Mouse (Mus musculus) MEL (cell line): ENCODE data around the gene Olfr1258. TPM values are rescaled to one million over a fixed set of nuclear protein-coding genes. Genes with fewer than 3 reads are reported as not detected.

ENCODE experiments used
- DNase-seq: peaks from one replicate; pipeline ENCODE4 v3.0.0; 2011; ENCODE audit warnings: low read depth, low spot score
- H3K27ac ChIP-seq: 2 replicates; pipeline ENCODE4 v1.5.1; 2012; ENCODE audit warnings: low read depth, mild to moderate bottlenecking, control low read depth, low read length, moderate library complexity; ENCODE audit not compliant: control insufficient read depth
- H3K27me3 ChIP-seq, 2 experiments: fragments of 150-350 bp in 1 of 2; sonication (generic) in 1 of 2; 2 replicates each; pipeline ENCODE4 v1.6.1; 2012; ENCODE audit warnings: low read length in 2 of 2, mild to moderate bottlenecking in 2 of 2, improper control_type of control experiment in 1 of 2, moderate library complexity in 1 of 2; ENCODE audit not compliant: insufficient read depth in 2 of 2, control insufficient read depth in 1 of 2
- H3K36me3 ChIP-seq, 2 experiments: 2 replicates each; pipeline ENCODE4 v1.6.1; 2012 to 2014; ENCODE audit warnings: low read length in 2 of 2, improper control_type of control experiment in 1 of 2, inconsistent platforms in 1 of 2, mild to moderate bottlenecking in 1 of 2; ENCODE audit not compliant: insufficient read depth in 2 of 2, control insufficient read depth in 1 of 2
- H3K4me1 ChIP-seq, 2 experiments: fragments of 150-350 bp in 1 of 2; sonication (generic) in 1 of 2; 2 replicates each; pipeline ENCODE4 v1.6.1; 2012; ENCODE audit warnings: low read length in 2 of 2, improper control_type of control experiment in 1 of 2, mild to moderate bottlenecking in 1 of 2; ENCODE audit not compliant: insufficient read depth in 2 of 2, control insufficient read depth in 1 of 2
- H3K4me3 ChIP-seq, 2 experiments: fragments of 150-350 bp in 1 of 2; sonication (generic) in 1 of 2; 2 replicates each; pipeline ENCODE4 v1.5.1; 2012; ENCODE audit warnings: low read depth in 2 of 2, low read length in 2 of 2, mild to moderate bottlenecking in 2 of 2, moderate library complexity in 2 of 2, control low read depth in 1 of 2, improper control_type of control experiment in 1 of 2; ENCODE audit not compliant: control insufficient read depth in 1 of 2, insufficient read depth in 1 of 2
- H3K79me2 ChIP-seq: 2 replicates; pipeline ENCODE4 v1.6.1; 2012; ENCODE audit warnings: mild to moderate bottlenecking, low read length, moderate library complexity; ENCODE audit not compliant: control insufficient read depth, poor library complexity, insufficient read depth
- H3K9ac ChIP-seq: 2 replicates; pipeline ENCODE4 v1.6.1; 2012; ENCODE audit warnings: low read depth, mild to moderate bottlenecking, control low read depth, low read length, moderate library complexity; ENCODE audit not compliant: control insufficient read depth, poor library complexity, severe bottlenecking
- H3K9me3 ChIP-seq: fragments of 150-350 bp; sonication (generic); replicated peaks from 2 replicates; pipeline ENCODE4 v1.6.1; 2012; ENCODE audit warnings: mild to moderate bottlenecking, low read length, improper control_type of control experiment, moderate library complexity; ENCODE audit not compliant: insufficient read depth
- CHD1 ChIP-seq: IDR thresholded peaks from 2 replicates; pipeline ENCODE4 v1.6.1; 2012; ENCODE audit warnings: low read depth, mild to moderate bottlenecking, inconsistent platforms, low read length, improper control_type of control experiment
- CHD2 ChIP-seq: IDR thresholded peaks from 2 replicates; pipeline ENCODE4 v1.6.1; 2011; ENCODE audit warnings: low read length, improper control_type of control experiment
- CTCF ChIP-seq, 3 experiments: IDR thresholded peaks in 2 of 3; conservative IDR thresholded peaks in 1 of 3; 2 replicates each; pipeline ENCODE4 v1.5.1; 2011 to 2012; ENCODE audit warnings: low read length in 3 of 3, low read depth in 2 of 3, mild to moderate bottlenecking in 2 of 3, improper control_type of control experiment in 1 of 3, inconsistent platforms in 1 of 3, mixed read lengths in 1 of 3, moderate library complexity in 1 of 3; ENCODE audit not compliant: control insufficient read depth in 1 of 3, insufficient read depth in 1 of 3, poor library complexity in 1 of 3, severe bottlenecking in 1 of 3
- E2F4 ChIP-seq: IDR thresholded peaks from 2 replicates; pipeline ENCODE4 v1.6.1; 2011; ENCODE audit warnings: low read depth, low read length, improper control_type of control experiment, borderline replicate concordance
- EP300 ChIP-seq, 2 experiments: IDR thresholded peaks; 2 replicates each; pipeline ENCODE4 v1.6.1; 2011; ENCODE audit warnings: improper control_type of control experiment in 2 of 2, low read length in 2 of 2, low read depth in 1 of 2, mild to moderate bottlenecking in 1 of 2
- ETS1 ChIP-seq: IDR thresholded peaks from 2 replicates; pipeline ENCODE4 v1.6.1; 2012; ENCODE audit warnings: low read depth, mild to moderate bottlenecking, inconsistent platforms, low read length, improper control_type of control experiment, moderate library complexity
- GATA1 ChIP-seq: IDR thresholded peaks from 2 replicates; pipeline ENCODE4 v1.6.1; 2011; ENCODE audit warnings: low read depth, low read length, improper control_type of control experiment
- MAFK ChIP-seq: IDR thresholded peaks from 2 replicates; pipeline ENCODE4 v1.6.1; 2011; ENCODE audit warnings: low read depth, mild to moderate bottlenecking, low read length, improper control_type of control experiment, borderline replicate concordance
- MAX ChIP-seq: IDR thresholded peaks from 2 replicates; pipeline ENCODE4 v1.6.1; 2011; ENCODE audit warnings: low read length, improper control_type of control experiment
- MYB ChIP-seq: IDR thresholded peaks from 2 replicates; pipeline ENCODE4 v1.6.1; 2011; ENCODE audit warnings: mild to moderate bottlenecking, low read depth, low read length, improper control_type of control experiment
- NELFE ChIP-seq: IDR thresholded peaks from 2 replicates; pipeline ENCODE4 v1.6.1; 2011; ENCODE audit warnings: low read depth, low read length, improper control_type of control experiment
- NRF1 ChIP-seq: IDR thresholded peaks from 2 replicates; pipeline ENCODE4 v1.6.1; 2014; ENCODE audit warnings: low read depth, mild to moderate bottlenecking, inconsistent platforms, low read length, improper control_type of control experiment, moderate library complexity; ENCODE audit not compliant: poor library complexity, insufficient read depth, severe bottlenecking
- POLR2A ChIP-seq, 2 experiments: IDR thresholded peaks; 2 replicates each; pipeline ENCODE4 v1.6.1; 2011 to 2012; ENCODE audit warnings: low read length in 2 of 2, mild to moderate bottlenecking in 2 of 2, control low read depth in 1 of 2, improper control_type of control experiment in 1 of 2, low read depth in 1 of 2, moderate library complexity in 1 of 2; ENCODE audit not compliant: control insufficient read depth in 1 of 2, insufficient read depth in 1 of 2, poor library complexity in 1 of 2
- POLR2AphosphoS2 ChIP-seq: IDR thresholded peaks from 2 replicates; pipeline ENCODE4 v1.6.1; 2011; ENCODE audit warnings: low read length, improper control_type of control experiment
- RAD21 ChIP-seq: IDR thresholded peaks from 2 replicates; pipeline ENCODE4 v1.6.1; 2011; ENCODE audit warnings: mild to moderate bottlenecking, low read depth, low read length, improper control_type of control experiment
- SMC3 ChIP-seq: IDR thresholded peaks from 2 replicates; pipeline ENCODE4 v1.6.1; 2011; ENCODE audit warnings: low read depth, low read length, improper control_type of control experiment
- TAL1 ChIP-seq: IDR thresholded peaks from 2 replicates; pipeline ENCODE4 v1.6.1; 2012; ENCODE audit warnings: mild to moderate bottlenecking, inconsistent platforms, low read length, moderate library complexity, mixed read lengths
- TBP ChIP-seq: IDR thresholded peaks from 2 replicates; pipeline ENCODE4 v1.8.0; 2011; ENCODE audit warnings: low read depth, low read length, improper control_type of control experiment
- TCF12 ChIP-seq: IDR thresholded peaks from 2 replicates; pipeline ENCODE4 v1.6.1; 2014; ENCODE audit warnings: low read depth, mild to moderate bottlenecking, inconsistent platforms, low read length, improper control_type of control experiment, moderate library complexity
- ZKSCAN1 ChIP-seq: IDR thresholded peaks from 2 replicates; pipeline ENCODE4 v1.6.1; 2012; ENCODE audit warnings: low read depth, mild to moderate bottlenecking, inconsistent platforms, low read length, improper control_type of control experiment, moderate library complexity
- ZNF384 ChIP-seq: IDR thresholded peaks from 2 replicates; pipeline ENCODE4 v1.6.1; 2012; ENCODE audit warnings: low read depth, mild to moderate bottlenecking, inconsistent platforms, low read length, improper control_type of control experiment
- polyA plus RNA-seq, 2 experiments: library from polyadenylated mRNA; stranded (reverse) in 1 of 2; unstranded in 1 of 2; fragments of >175 nt in 1 of 2; fragments of >200 nt in 1 of 2; gene quantifications; 2 replicates each; pipeline versions ENCODE4 v1.2.1 to v1.2.4; 2012; ENCODE audit warnings: low replicate concordance in 2 of 2, low read depth in 1 of 2; ENCODE audit not compliant: insufficient read length in 2 of 2, insufficient read depth in 1 of 2, missing spikeins in 1 of 2
- total RNA-seq: library from RNA; depleted of rRNA; stranded (reverse); fragments of 300-350 nt; gene quantifications from 2 replicates; pipeline ENCODE4 v1.2.3, GENCODE M21; 2012

The Olfr1258 gene
- total and polyA plus RNA-seq, 3 experiments, result not detected

GRCm38 (mm10) chr2:89948564-89948963 lies 21.5 kb downstream of the Olfr1258 start, which contains the start of gene Olfr1259:
Gene Olfr1259, minus strand, starts transcription at chr2:89948664.
- Histone ChIP-seq H3K9me3 (no peaks in the 10 kb centered on the region), H3K4me1 (no peaks in the 10 kb centered on the region), H3K27me3 (no peaks in the 10 kb centered on the region), H3K36me3 (no peaks in the 10 kb centered on the region), H3K27ac (no peak within 1 kb of the TSS), H3K4me3 (no peak within 1 kb of the TSS), H3K79me2 (no peaks in the 10 kb centered on the region), H3K9ac (no peak within 1 kb of the TSS)
- TF ChIP-seq EP300 (IDR thresholded peaks at IDR 0.05; ENCODE audit: low read depth in 1 of 2, low read length in 2 of 2) (no peak), ZNF384 (no peak), CHD2 (no peak), TBP (no peak), ZKSCAN1 (no peak), TAL1 (no peak), RAD21 (no peak), SMC3 (no peak), E2F4 (no peak), NELFE (no peak), POLR2AphosphoS2 (no peak), CTCF (IDR thresholded peaks at IDR 0.05 in 2 of 3, conservative IDR thresholded peaks at IDR 0.05 in 1 of 3; ENCODE audit: control insufficient read depth in 1 of 3, insufficient read depth in 1 of 3, low read depth in 2 of 3, low read length in 3 of 3, poor library complexity in 1 of 3, severe bottlenecking in 1 of 3) (no peak), MAFK (no peak), MYB (no peak)
- no peak for DNase-seq

GRCm38 (mm10) chr2:89974184-89974583 lies 47.1 kb downstream of the Olfr1258 start, which contains the start of gene Olfr1260:
Gene Olfr1260, plus strand, starts transcription at chr2:89974340.
- no peaks in the 10 kb centered on the region for H3K4me1 ChIP-seq

More at GRCm38 (mm10) chr2:89974184-89974583, 47.1 kb downstream of the Olfr1258 start, which contains the start of gene Olfr1260:
- H3K79me2 ChIP-seq, result no peaks in the 10 kb centered on the region
- H3K4me3 ChIP-seq, result no peak within 1 kb of the TSS
- H3K27ac ChIP-seq, result no peak within 1 kb of the TSS
- H3K27me3 ChIP-seq, result no peaks in the 10 kb centered on the region
- H3K9me3 ChIP-seq, result no peaks in the 10 kb centered on the region
- DNase-seq, result no peak
- H3K9ac ChIP-seq, result no peak within 1 kb of the TSS
- TF ChIP-seq POLR2A (IDR thresholded peaks at IDR 0.05; ENCODE audit: control insufficient read depth in 1 of 2, insufficient read depth in 1 of 2, low read depth in 1 of 2, low read length in 2 of 2, poor library complexity in 1 of 2), result no peak
- no peak for TF ChIP-seq GATA1
- no peak for TF ChIP-seq SMC3
- no peak for TF ChIP-seq MAX
- TF ChIP-seq POLR2AphosphoS2, result no peak
- TF ChIP-seq CTCF (IDR thresholded peaks at IDR 0.05 in 2 of 3, conservative IDR thresholded peaks at IDR 0.05 in 1 of 3; ENCODE audit: control insufficient read depth in 1 of 3, insufficient read depth in 1 of 3, low read depth in 2 of 3, low read length in 3 of 3, poor library complexity in 1 of 3, severe bottlenecking in 1 of 3), result no peak
- no peak for TF ChIP-seq TCF12
- no peak for TF ChIP-seq MAFK
- no peak for TF ChIP-seq TBP
- no peak for TF ChIP-seq RAD21
- TF ChIP-seq EP300 (IDR thresholded peaks at IDR 0.05; ENCODE audit: low read depth in 1 of 2, low read length in 2 of 2), result no peak
- no peak for TF ChIP-seq CHD1
- no peak for TF ChIP-seq ETS1
- no peak for TF ChIP-seq NRF1
- no peaks in the 10 kb centered on the region for H3K36me3 ChIP-seq
